Mouse (Mus musculus) ES-Bruce4 (cell line): ENCODE data around the gene Scamp2.

Source experiments
- CTCF ChIP-seq: IDR thresholded peaks from one replicate; pipeline ENCODE4 v1.8.1; 2011; ENCODE audit warnings: low read depth, low read length
- POLR2A ChIP-seq: IDR thresholded peaks from one replicate; pipeline ENCODE4 v1.8.1; 2011; ENCODE audit warnings: low read length; ENCODE audit not compliant: insufficient read depth

GRCm38 (mm10) chr9:57597929-57598382 lies 37.2 kb downstream of the Scamp2 start:
- TF ChIP-seq CTCF (no peak), POLR2A (no peak)
